In the genomic region with DNA sequence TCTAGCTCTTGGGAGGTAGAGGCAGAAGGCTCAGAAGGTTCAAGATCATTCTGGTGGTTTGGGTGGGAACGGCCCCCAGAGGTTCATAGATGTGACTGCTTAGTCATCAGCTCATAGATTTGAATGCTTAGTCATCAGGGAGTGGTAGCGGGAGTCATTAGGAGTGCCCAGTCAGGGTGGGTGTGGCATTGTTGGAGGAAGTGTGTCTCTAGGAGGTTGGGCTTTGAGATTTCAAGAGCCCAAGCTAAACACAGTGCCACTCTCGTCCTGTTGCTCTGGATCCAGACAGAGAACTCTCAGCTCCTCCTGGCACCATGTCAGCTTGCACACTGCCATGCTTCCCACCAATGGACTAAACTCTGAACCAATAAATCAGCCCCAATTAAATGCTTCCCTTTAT, we compare ENCODE assay signal across 7 mouse cellular contexts. TPM values are rescaled to one million over a fixed set of nuclear protein-coding genes. Genes with fewer than 3 reads are reported as not detected.
DNase-seq lines count a peak whose midpoint lies in the region; ATAC-seq and TF ChIP-seq lines count a peak whose summit lies in the region.

No protein-coding gene starts in this region.

- WGBS in intestine, embryonic 14.5 days = 56% methylated on average over 3 of the region's 3 CpGs

- no peak for TF ChIP-seq CTCF in G1E (IDR thresholded peaks at IDR 0.05; ENCODE audit: low read depth, low read length)

- peak overlapping the region; percentile 48 for H3K27ac ChIP-seq in intestine, embryonic 14.5 days (ENCODE audit: low read depth)

- H3K4me1 ChIP-seq in G1E (ENCODE audit: insufficient read depth, low read depth, low read length) = peaks cover 8% of the 10 kb centered on the region
- H3K4me1 ChIP-seq in intestine, embryonic 14.5 days (replicated peaks; ENCODE audit: control insufficient read depth, insufficient read depth, low read length) = 0 out of 2 replicates have a peak, but pooled peaks cover 12% of the 10 kb centered on the region

- H3K4me3 ChIP-seq in G1E (ENCODE audit: low read depth, low read length) = no peak overlapping the region
- no peak overlapping the region for H3K4me3 ChIP-seq in intestine, embryonic 14.5 days (ENCODE audit: low read depth, low read length)

- H3K27me3 ChIP-seq in G1E (ENCODE audit: insufficient read depth, low read length) = no peaks in the 10 kb centered on the region
- H3K27me3 ChIP-seq in intestine, embryonic 14.5 days (replicated peaks; ENCODE audit: control insufficient read depth, insufficient read depth, low read length) = no peaks in the 10 kb centered on the region

- DNase-seq in G1E (ENCODE audit: low spot score) (no peak), adipocyte (ENCODE audit: low spot score) (peak; percentile 78)
- no peak for DNase-seq in intestine, embryonic 14.5 days (ENCODE audit: low spot score)
- DNase-seq in lung, postnatal 36 days = peak; percentile 83
- DNase-seq in layer of hippocampus, adult 9-10 months (ENCODE audit: low spot score) = no peak
- DNase-seq in cerebellum, adult 18-20 months = no peak
- no peak for DNase-seq in layer of hippocampus, adult 8-10 months (ENCODE audit: low spot score in 2 of 2)

- no peaks in the 10 kb centered on the region for H3K36me3 ChIP-seq in G1E (replicated peaks)
- H3K36me3 ChIP-seq in intestine, embryonic 14.5 days (ENCODE audit: control insufficient read depth, insufficient read depth, low read length) = no peaks in the 10 kb centered on the region

- H3K9me3 ChIP-seq in G1E (replicated peaks) = no peaks in the 10 kb centered on the region
- no peaks in the 10 kb centered on the region for H3K9me3 ChIP-seq in intestine, embryonic 14.5 days (ENCODE audit: control insufficient read depth, low read length)

- no peak overlapping the region for H3K9ac ChIP-seq in intestine, embryonic 14.5 days (ENCODE audit: low read length)

- H3K4me2 ChIP-seq in intestine, embryonic 14.5 days (ENCODE audit: low read length) = no peak overlapping the region

- ATAC-seq in G1E (ENCODE audit: extremely low read depth, insufficient number of reproducible peaks, low FRiP score, poor library complexity, severe bottlenecking) = peak; percentile 84
- ATAC-seq in intestine, embryonic 14.5 days (replicated peaks; ENCODE audit: low FRiP score, low TSS enrichment, low read depth) = peak; percentile 83

RNA-seq across cellular contexts. Expression of a gene that starts 43.3 kb away (rescaled TPM):
- total RNA-seq in G1E (2014; fragmentation: Nextera tagmentation) (not detected in 2 replicates), G1E (2017) (0.33 TPM in 1 of 2 replicates, not detected in the other)
- not detected in 2 replicates for polyA plus RNA-seq in G1E (2012)
- polyA plus RNA-seq in intestine, embryonic 14.5 days (2014; fragmentation: Nextera tagmentation; extraction: Ambion mirVana) = 96.5 and 103 TPM in 2 replicates
- 1 to 10 TPM in 3 of 4 experiments, under 1 TPM in 1; 0.68 to 1.9 (median 1.5) TPM for total RNA-seq in layer of hippocampus, adult 8-10 months (2022)

Comparison
In these comparisons a context has a peak if more than half of its experiments do, and no peak if none do; other contexts are left out.
1. DNase-seq: peak in adipocyte (single experiment) and lung, postnatal 36 days (single experiment); none in G1E (single experiment), intestine, embryonic 14.5 days (single experiment), layer of hippocampus, adult 9-10 months (single experiment), cerebellum, adult 18-20 months (0 of 2) and layer of hippocampus, adult 8-10 months (0 of 2).